Mouse (Mus musculus): ENCODE measurements around the gene Nos2. TPM values are rescaled to one million over a fixed set of nuclear protein-coding genes. Genes with fewer than 3 reads are reported as not detected.

Nos2 gene
- polyA plus RNA-seq, 1 experiment = 8.2 TPM

- H3K4me1 ChIP-seq (replicated peaks; ENCODE audit: control insufficient read depth, insufficient read depth, low read length) = peaks cover 4% of the 10 kb centered on the region
- peaks cover 94% of the 10 kb centered on the region for H3K36me3 ChIP-seq (ENCODE audit: control insufficient read depth, insufficient read depth, low read length)
- H3K27me3 ChIP-seq (ENCODE audit: control insufficient read depth, insufficient read depth, low read length) = no peaks in the 10 kb centered on the region
- no peak overlapping the region for H3K27ac ChIP-seq (ENCODE audit: control insufficient read depth, insufficient read depth, low read length)
- no peak overlapping the region for H3K4me3 ChIP-seq (ENCODE audit: control insufficient read depth, insufficient read depth, low read length)
- DNase-seq = peak; percentile 63
- TF ChIP-seq POLR2A (IDR thresholded peaks at IDR 0.05; ENCODE audit: control insufficient read depth, extremely low read depth, insufficient read depth, low read length, poor library complexity) = no peak
- WGBS = 40% methylated on average over 4 of the region's 4 CpGs
These were observed 46.8 kb downstream of the Nos2 start for GRCm38 (mm10) chr11:78967371-78967770.

GRCm38 (mm10) chr11:78968121-78968520 is 47.5 kb downstream of the Nos2 start:
- no peak overlapping the region for H3K4me3 ChIP-seq (ENCODE audit: control insufficient read depth, insufficient read depth, low read length)
- H3K4me1 ChIP-seq (replicated peaks; ENCODE audit: control insufficient read depth, insufficient read depth, low read length) = peaks cover 12% of the 10 kb centered on the region
- peaks cover 91% of the 10 kb centered on the region for H3K36me3 ChIP-seq (ENCODE audit: control insufficient read depth, insufficient read depth, low read length)
- H3K27me3 ChIP-seq (ENCODE audit: control insufficient read depth, insufficient read depth, low read length) = no peaks in the 10 kb centered on the region
- no peak for DNase-seq
- WGBS = 94% methylated on average over 4 of the region's 4 CpGs
- TF ChIP-seq CTCF (IDR thresholded peaks at IDR 0.05; ENCODE audit: borderline replicate concordance, control insufficient read depth, extremely low read depth, insufficient read depth, low read length, poor library complexity) (no peak), POLR2A (IDR thresholded peaks at IDR 0.05; ENCODE audit: control insufficient read depth, extremely low read depth, insufficient read depth, low read length, poor library complexity) (no peak)
- no peak overlapping the region for H3K27ac ChIP-seq (ENCODE audit: control insufficient read depth, insufficient read depth, low read length)

GRCm38 (mm10) chr11:78971096-78971495 is 50.5 kb downstream of the Nos2 start:
- Histone ChIP-seq H3K27ac (ENCODE audit: control insufficient read depth, insufficient read depth, low read length) (no peak overlapping the region), H3K27me3 (ENCODE audit: control insufficient read depth, insufficient read depth, low read length) (no peaks in the 10 kb centered on the region), H3K4me3 (ENCODE audit: control insufficient read depth, insufficient read depth, low read length) (no peak overlapping the region), H3K4me1 (replicated peaks; ENCODE audit: control insufficient read depth, insufficient read depth, low read length) (peaks cover 24% of the 10 kb centered on the region), H3K36me3 (ENCODE audit: control insufficient read depth, insufficient read depth, low read length) (peaks cover 86% of the 10 kb centered on the region)
- 98% methylated on average over 8 of the region's 8 CpGs for WGBS
- TF ChIP-seq POLR2A (IDR thresholded peaks at IDR 0.05; ENCODE audit: control insufficient read depth, extremely low read depth, insufficient read depth, low read length, poor library complexity) (no peak), CTCF (IDR thresholded peaks at IDR 0.05; ENCODE audit: borderline replicate concordance, control insufficient read depth, extremely low read depth, insufficient read depth, low read length, poor library complexity) (no peak)
- DNase-seq = no peak

- Histone ChIP-seq H3K27ac (ENCODE audit: control insufficient read depth, insufficient read depth, low read length) (no peak overlapping the region), H3K36me3 (ENCODE audit: control insufficient read depth, insufficient read depth, low read length) (peaks cover 86% of the 10 kb centered on the region), H3K4me3 (ENCODE audit: control insufficient read depth, insufficient read depth, low read length) (no peak overlapping the region), H3K4me1 (replicated peaks; ENCODE audit: control insufficient read depth, insufficient read depth, low read length) (peaks cover 24% of the 10 kb centered on the region), H3K27me3 (ENCODE audit: control insufficient read depth, insufficient read depth, low read length) (no peaks in the 10 kb centered on the region)
- DNase-seq = no peak
- 97% methylated on average over 3 of the region's 3 CpGs for WGBS
- TF ChIP-seq CTCF (IDR thresholded peaks at IDR 0.05; ENCODE audit: borderline replicate concordance, control insufficient read depth, extremely low read depth, insufficient read depth, low read length, poor library complexity) (no peak), POLR2A (IDR thresholded peaks at IDR 0.05; ENCODE audit: control insufficient read depth, extremely low read depth, insufficient read depth, low read length, poor library complexity) (no peak)
These were observed 51.2 kb downstream of the Nos2 start for GRCm38 (mm10) chr11:78971746-78972145.

GRCm38 (mm10) chr11:78972328-78972727 is 51.7 kb downstream of the Nos2 start:
- DNase-seq = no peak
- peaks cover 83% of the 10 kb centered on the region for H3K36me3 ChIP-seq (ENCODE audit: control insufficient read depth, insufficient read depth, low read length)
- no peaks in the 10 kb centered on the region for H3K27me3 ChIP-seq (ENCODE audit: control insufficient read depth, insufficient read depth, low read length)
- WGBS = 56% methylated on average over 6 of the region's 6 CpGs
- H3K4me1 ChIP-seq (replicated peaks; ENCODE audit: control insufficient read depth, insufficient read depth, low read length) = peaks cover 24% of the 10 kb centered on the region
- no peak for TF ChIP-seq CTCF (IDR thresholded peaks at IDR 0.05; ENCODE audit: borderline replicate concordance, control insufficient read depth, extremely low read depth, insufficient read depth, low read length, poor library complexity)
- TF ChIP-seq POLR2A (IDR thresholded peaks at IDR 0.05; ENCODE audit: control insufficient read depth, extremely low read depth, insufficient read depth, low read length, poor library complexity) = no peak
- H3K4me3 ChIP-seq (ENCODE audit: control insufficient read depth, insufficient read depth, low read length) = no peak overlapping the region
- H3K27ac ChIP-seq (ENCODE audit: control insufficient read depth, insufficient read depth, low read length) = peak overlapping the region; percentile 72

GRCm38 (mm10) chr11:78972811-78973351 is 52.3 kb downstream of the Nos2 start:
- Histone ChIP-seq H3K4me1 (replicated peaks; ENCODE audit: control insufficient read depth, insufficient read depth, low read length) (peaks cover 24% of the 10 kb centered on the region), H3K36me3 (ENCODE audit: control insufficient read depth, insufficient read depth, low read length) (peaks cover 81% of the 10 kb centered on the region), H3K27me3 (ENCODE audit: control insufficient read depth, insufficient read depth, low read length) (no peaks in the 10 kb centered on the region), H3K27ac (ENCODE audit: control insufficient read depth, insufficient read depth, low read length) (peak overlapping the region; percentile 72), H3K4me3 (ENCODE audit: control insufficient read depth, insufficient read depth, low read length) (no peak overlapping the region)
- TF ChIP-seq POLR2A (IDR thresholded peaks at IDR 0.05; ENCODE audit: control insufficient read depth, extremely low read depth, insufficient read depth, low read length, poor library complexity) = no peak
- no peak for TF ChIP-seq CTCF (IDR thresholded peaks at IDR 0.05; ENCODE audit: borderline replicate concordance, control insufficient read depth, extremely low read depth, insufficient read depth, low read length, poor library complexity)
- DNase-seq = peak; percentile 48
- 13% methylated on average over 8 of the region's 8 CpGs for WGBS
